Mouse (Mus musculus): ENCODE measurements around the gene Ripor3.

The Ripor3 gene

DNA sequence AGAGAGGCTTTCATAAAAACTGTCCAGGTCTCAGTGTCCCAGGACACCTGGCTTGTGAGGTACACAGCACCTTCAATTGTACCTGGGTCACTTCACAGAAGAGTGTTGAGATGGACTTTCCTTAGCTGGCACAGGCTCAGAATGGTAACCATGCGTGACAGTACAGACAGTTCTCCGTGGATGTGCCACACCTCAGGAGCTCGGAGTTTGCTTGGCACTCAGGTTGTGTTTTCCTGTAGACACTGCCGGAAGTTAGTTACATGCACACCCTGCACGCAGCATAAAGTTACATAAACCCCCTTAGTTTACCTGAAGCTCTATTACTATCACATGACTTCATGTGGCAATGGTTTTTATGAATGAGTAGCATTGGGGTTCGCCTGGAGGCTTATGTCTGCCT, 59.7 kb downstream of the Ripor3 start:
- DNase-seq = no peak

- no peak for DNase-seq
These were observed 60.6 kb downstream of the Ripor3 start for GRCm38 (mm10) chr2:167949808-167950207.

DNA sequence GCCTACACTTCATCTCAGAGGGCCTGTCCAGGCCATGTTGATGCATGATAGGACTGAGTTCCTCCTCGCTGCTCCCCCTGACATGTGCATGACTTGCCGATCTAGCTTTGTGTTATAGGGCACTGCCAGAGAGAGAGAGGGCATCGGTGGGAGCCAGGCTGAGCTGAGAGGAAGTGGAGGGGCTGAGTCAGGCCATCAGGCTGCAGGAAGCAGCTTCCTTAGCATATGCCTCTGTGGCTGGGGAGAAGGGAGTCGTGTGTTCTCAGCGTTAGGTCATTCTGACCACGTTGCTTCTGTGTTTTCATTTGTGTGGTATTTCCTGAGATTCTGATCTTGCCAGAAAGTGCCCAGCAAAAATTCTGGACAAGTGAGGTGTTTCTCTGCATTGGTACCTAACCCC, 61.2 kb downstream of the Ripor3 start:
- DNase-seq = no peak

DNA sequence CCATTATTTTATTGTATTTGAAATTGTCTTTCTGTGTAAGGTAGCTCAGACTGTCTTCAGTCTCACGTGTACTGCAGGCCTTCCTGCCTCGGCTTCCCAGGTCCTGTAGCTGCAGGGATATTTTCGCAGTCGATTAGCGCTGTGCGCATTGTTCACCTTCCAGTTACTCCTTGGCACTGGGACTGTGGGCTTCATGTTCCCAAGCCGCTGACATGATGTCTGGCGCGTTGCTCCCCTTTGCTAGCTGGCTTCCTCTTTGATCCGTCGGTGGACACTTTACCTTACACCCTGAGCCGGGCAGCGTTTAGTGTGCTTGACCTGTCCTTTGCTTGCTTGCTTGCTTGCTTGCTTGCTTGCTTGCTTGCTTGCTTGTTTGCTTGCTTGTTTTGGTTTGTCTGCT, 61.9 kb downstream of the Ripor3 start:
- no peak for DNase-seq

GRCm38 (mm10) chr2:167948047-167948446, 62.4 kb downstream of the Ripor3 start:
- no peak for DNase-seq

DNA sequence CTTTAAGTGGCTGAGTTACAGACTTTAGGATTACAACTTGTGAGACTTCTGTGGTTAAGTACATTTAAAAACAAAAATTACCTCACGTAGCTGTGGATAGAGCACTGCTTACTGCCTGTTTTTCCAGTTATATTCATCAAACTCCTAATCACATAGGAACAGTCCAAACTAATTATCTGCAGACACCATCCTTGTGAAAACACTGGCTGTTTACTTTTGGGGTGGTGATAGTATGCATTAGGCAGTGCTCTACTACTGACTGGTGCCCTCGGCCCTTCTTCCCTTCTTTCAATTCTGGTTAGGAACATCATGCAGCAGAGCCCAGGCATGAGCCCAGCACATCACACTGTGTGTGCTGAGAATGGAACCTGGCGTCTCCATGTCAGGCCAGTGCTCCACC, 63.2 kb downstream of the Ripor3 start:
- DNase-seq = no peak

GRCm38 (mm10) chr2:167945451-167945850, 65.0 kb downstream of the Ripor3 start:
- DNase-seq = no peak

GRCm38 (mm10) chr2:167944193-167944592, 66.2 kb downstream of the Ripor3 start:
- DNase-seq = no peak

DNA sequence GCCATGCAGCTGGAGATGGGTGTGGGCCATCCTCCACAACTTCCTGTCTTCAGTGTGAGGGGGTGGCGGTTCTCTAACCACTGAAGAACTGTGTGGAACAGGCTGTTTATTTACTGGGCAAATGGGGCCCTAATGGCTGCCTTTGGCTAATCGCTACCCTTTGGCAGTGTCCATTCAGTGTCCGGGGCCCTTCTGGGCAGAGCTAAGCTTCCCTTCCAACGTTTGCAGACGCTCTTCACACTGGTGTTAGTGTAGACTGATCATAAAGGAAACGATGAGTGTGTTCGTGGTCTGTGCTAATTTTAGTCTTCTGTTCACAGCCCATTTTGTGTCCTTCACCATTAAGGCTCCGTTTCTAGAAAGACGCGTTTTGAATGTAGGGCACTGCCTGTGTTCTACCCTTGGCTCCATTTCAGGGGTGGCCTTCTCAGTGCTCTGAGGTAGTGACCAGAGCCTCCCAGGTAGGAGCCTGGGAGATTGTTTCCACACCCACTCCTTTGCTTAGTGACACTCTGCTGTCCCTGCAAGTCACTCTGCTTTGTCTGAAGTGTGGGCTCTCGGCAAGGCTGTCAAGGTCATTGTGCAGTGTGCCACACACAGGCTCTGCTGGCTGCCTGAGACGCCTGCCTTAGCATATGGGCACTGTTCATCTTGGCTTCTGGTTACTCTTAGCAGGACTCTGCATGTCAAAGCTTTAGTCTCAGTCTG, 67.3 kb downstream of the Ripor3 start:
- peak; percentile 31 for DNase-seq

GRCm38 (mm10) chr2:167942199-167942925, 68.1 kb downstream of the Ripor3 start:
- DNase-seq = peak; percentile 50

GRCm38 (mm10) chr2:167941745-167942176, 68.7 kb downstream of the Ripor3 start:
- DNase-seq = no peak

- no peak for DNase-seq
These were observed 69.1 kb downstream of the Ripor3 start for GRCm38 (mm10) chr2:167941320-167941719.

- no peak for DNase-seq
These were observed 69.8 kb downstream of the Ripor3 start for GRCm38 (mm10) chr2:167940636-167941035.

GRCm38 (mm10) chr2:167939632-167940399, 70.6 kb downstream of the Ripor3 start:
- no peak for DNase-seq

- DNase-seq = no peak
These were observed 71.2 kb downstream of the Ripor3 start for GRCm38 (mm10) chr2:167939204-167939603.

DNA sequence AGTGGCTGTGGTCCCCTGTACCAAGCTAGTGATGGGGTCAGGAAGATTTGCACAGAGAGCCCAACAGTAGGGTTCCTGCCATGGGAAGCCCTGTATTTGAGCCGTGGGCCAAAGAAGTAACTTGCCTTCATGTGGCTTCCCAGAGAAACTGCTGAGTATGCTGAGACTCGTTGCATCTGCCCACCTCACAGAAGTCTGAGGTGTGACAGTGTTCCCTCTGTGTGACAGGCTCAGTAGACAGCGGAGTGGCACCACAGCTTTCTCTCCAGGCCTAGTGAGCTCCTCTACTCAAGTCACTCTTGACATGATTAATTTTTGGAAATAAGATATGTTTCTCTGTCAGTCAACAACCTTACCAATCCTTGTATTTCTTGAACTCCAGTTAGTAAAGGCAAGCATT, 71.6 kb downstream of the Ripor3 start:
- DNase-seq = no peak

GRCm38 (mm10) chr2:167935956-167936355, 74.5 kb downstream of the Ripor3 start:
- no peak for DNase-seq

- no peak for DNase-seq
These were observed 77.0 kb downstream of the Ripor3 start for GRCm38 (mm10) chr2:167933397-167933796.

- no peak for DNase-seq
These were observed 77.6 kb downstream of the Ripor3 start for GRCm38 (mm10) chr2:167932727-167933231.

- peak; percentile 99 for DNase-seq
These were observed 78.3 kb downstream of the Ripor3 start, which contains the start of gene Ptpn1 for GRCm38 (mm10) chr2:167931985-167932726. Gene Ptpn1, plus strand, starts transcription at chr2:167932057.

- no peak for DNase-seq
These were observed 79.4 kb downstream of the Ripor3 start for GRCm38 (mm10) chr2:167930975-167931374.

Data from right cerebral cortex, postnatal 14 days (tissue).